Mouse (Mus musculus) yolk sac, embryonic 10.5 days (tissue): ENCODE data around the gene Prl3c1.
"Not testable (repeated sequence)": the region's sequence is repeated elsewhere in the genome, so short reads cannot be mapped to it uniquely, and the experiment has no call there.

ENCODE experiments used
- DNase-seq: peaks from one replicate; pipeline ENCODE4 v3.0.0-alpha.2; 2017; ENCODE audit warnings: low spot score

Prl3c1 gene

DNA sequence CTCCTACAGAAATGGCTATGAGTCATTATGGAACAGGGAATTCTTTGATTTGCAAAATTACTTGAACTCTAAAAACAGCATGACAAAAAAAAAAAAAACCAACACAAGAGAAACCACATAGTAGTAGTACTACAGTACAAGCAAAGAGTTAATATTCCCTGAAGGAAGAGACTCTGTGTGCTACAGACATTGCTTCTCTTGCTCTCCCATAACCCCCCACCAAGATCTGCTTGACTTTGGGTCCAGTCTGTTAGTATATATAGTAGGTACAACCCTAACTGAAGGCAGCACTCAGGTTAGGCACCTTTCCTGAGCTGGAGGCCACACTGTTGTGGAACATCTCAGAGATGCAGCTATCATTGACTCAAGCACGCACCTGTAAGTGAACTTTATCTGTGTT lies at the start of gene Prl3c1:
TSS of gene Prl3c1 (plus strand) at position 301 of the 400 bp plus-strand sequence.
- no peak for DNase-seq

- no peak for DNase-seq
Measured at GRCm38 (mm10) chr13:27148264-27148663, 48.2 kb upstream of the Prl3c1 start.

DNA sequence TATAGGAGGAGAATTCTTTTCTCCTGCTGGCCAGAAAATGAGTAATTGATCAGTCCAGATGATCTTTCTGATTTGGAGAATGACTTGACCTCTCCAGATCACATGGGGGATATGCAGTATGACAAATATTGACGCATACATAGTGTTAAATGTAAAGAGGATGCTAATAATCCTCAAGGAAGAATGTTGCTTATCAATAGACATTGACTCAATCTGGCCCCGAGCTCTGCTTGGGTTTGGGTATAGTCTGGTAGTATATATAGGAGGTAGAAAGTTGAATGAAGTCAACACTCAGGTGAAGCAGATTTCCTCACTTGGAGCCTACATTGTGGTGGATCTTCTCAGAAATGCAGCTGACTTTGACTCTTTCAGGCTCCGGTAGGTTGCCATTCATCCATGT lies 40.0 kb upstream of the Prl3c1 start, which contains the start of gene Prl3d3:
TSS of gene Prl3d3 (plus strand) at position 301 of the 400 bp plus-strand sequence.
- not testable (repeated sequence) for DNase-seq

- no peak for DNase-seq
Measured at GRCm38 (mm10) chr13:27241547-27241946, 45.1 kb downstream of the Prl3c1 start, which contains the start of gene Prl3b1. Gene Prl3b1, plus strand, starts transcription at chr13:27241847.
